Mouse (Mus musculus): Measurements from ENCODE around the gene Rpap2.

- TF ChIP-seq CTCF (IDR thresholded peaks at IDR 0.05; ENCODE audit: control insufficient read depth, insufficient read depth, low read length) (no peak), POLR2A (IDR thresholded peaks at IDR 0.05; ENCODE audit: borderline replicate concordance, control insufficient read depth, low read depth, low read length) (no peak)
These were observed 1.2 kb downstream of the Rpap2 start for GRCm38 (mm10) chr5:107598380-107598779.
